Mouse (Mus musculus) adipocyte (in vitro differentiated cells): Measurements from ENCODE around the gene Olfr56.
"Not testable (repeated sequence)": the region's sequence is repeated elsewhere in the genome, so short reads cannot be mapped to it uniquely, and the experiment has no call there.

ENCODE experiments used
- DNase-seq: peaks from one replicate; pipeline ENCODE4 v3.0.0-alpha.2; 2016; ENCODE audit warnings: low spot score

Olfr56 gene

DNA sequence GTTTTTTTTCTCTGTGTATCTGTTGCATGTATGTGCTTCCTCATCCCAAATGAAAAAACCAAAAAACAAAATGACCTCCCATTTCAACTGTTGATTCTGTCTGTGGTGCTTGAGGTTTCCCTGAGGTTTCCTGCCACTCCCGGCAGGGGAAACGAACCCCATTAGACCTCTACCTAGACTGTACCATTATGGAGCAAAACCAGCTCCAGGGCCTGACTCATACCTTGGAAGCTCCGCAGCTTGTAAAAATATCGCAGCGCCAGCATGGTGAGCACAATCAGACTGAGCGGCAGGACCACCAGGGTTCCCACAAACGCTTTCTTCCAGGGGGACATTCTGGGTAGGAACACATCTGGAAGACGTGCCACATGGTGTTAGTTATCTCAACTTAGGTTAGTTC lies 196.7 kb downstream of the Olfr56 start:
- DNase-seq = no peak

- DNase-seq = not testable (repeated sequence)
These were observed 197.5 kb downstream of the Olfr56 start for GRCm38 (mm10) chr11:49176047-49176779.

DNA sequence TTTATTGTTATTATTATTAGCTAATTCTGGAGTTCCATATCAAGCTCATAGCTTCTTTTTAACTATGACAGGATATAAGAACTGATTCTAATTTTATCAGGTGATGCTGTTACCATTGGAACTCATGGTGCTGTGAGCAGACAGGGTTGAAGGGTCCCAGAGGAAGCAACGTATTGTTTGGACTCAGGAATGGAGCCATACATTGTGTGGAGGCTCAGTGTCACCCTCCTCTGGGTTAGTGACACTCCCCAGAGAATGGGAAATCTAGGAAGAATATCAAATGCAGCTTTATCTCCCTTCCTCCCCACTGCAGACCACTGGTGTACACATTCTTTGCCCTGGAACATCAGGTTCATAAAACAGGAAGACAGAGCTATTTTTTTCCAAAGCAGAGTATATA lies 204.5 kb downstream of the Olfr56 start:
- no peak for DNase-seq
